Mouse (Mus musculus) embryonic facial prominence, embryonic 11.5 days (tissue): ENCODE results near the gene Gm45618. TPM values are rescaled to one million over a fixed set of nuclear protein-coding genes. Genes with fewer than 3 reads are reported as not detected.
A peak's percentile ranks its signal among the peaks of the same experiment; 100 is the strongest.

ENCODE experiments used
- ATAC-seq: fragments of 200-750 bp; cut with Nextera tagmentation; replicated peaks from 2 replicates; pipeline ENCODE4 v1.8.0; 2017; ENCODE audit warnings: low read depth; ENCODE audit not compliant: insufficient number of reproducible peaks, low FRiP score, low TSS enrichment
- DNase-seq: peaks from one replicate; pipeline ENCODE4 v3.0.0-alpha.2; 2015; ENCODE audit warnings: low spot score
- H3K27ac ChIP-seq: fragments of 300-500 bp; sonication (generic); replicated peaks from 2 replicates; pipeline ENCODE4 v1.5.1; 2014; ENCODE audit warnings: mild to moderate bottlenecking, low read depth, low read length, control low read depth
- H3K27me3 ChIP-seq: fragments of 300-500 bp; sonication (generic); 2 replicates; pipeline ENCODE4 v1.6.1; 2014; ENCODE audit warnings: mild to moderate bottlenecking, low read length, moderate library complexity, mixed read lengths; ENCODE audit not compliant: control insufficient read depth, insufficient read depth
- H3K36me3 ChIP-seq: fragments of 300-500 bp; sonication (generic); replicated peaks from 2 replicates; pipeline ENCODE4 v1.6.1; 2014; ENCODE audit warnings: low read depth, mild to moderate bottlenecking, low read length, moderate library complexity, mixed read lengths; ENCODE audit not compliant: control insufficient read depth, insufficient read depth
- H3K4me1 ChIP-seq: fragments of 300-500 bp; sonication (generic); 2 replicates; pipeline ENCODE4 v1.6.1; 2014; ENCODE audit warnings: low read length, mixed read lengths; ENCODE audit not compliant: control insufficient read depth, insufficient read depth
- H3K4me2 ChIP-seq: fragments of 300-500 bp; sonication (generic); 2 replicates; pipeline ENCODE4 v1.6.1; 2014; ENCODE audit warnings: low read depth, mild to moderate bottlenecking, control low read depth, low read length, moderate library complexity
- H3K4me3 ChIP-seq: fragments of 300-500 bp; sonication (generic); 2 replicates; pipeline ENCODE4 v1.5.1; 2014; ENCODE audit warnings: low read depth, low read length, control low read depth
- H3K9ac ChIP-seq: fragments of 300-500 bp; sonication (generic); replicated peaks from 2 replicates; pipeline ENCODE4 v1.6.1; 2014; ENCODE audit warnings: mild to moderate bottlenecking, control low read depth, low read length
- H3K9me3 ChIP-seq: fragments of 300-500 bp; sonication (generic); replicated peaks from 2 replicates; pipeline ENCODE4 v1.6.1; 2016; ENCODE audit warnings: mild to moderate bottlenecking, low read length, inconsistent platforms, mixed read lengths; ENCODE audit not compliant: control insufficient read depth
- WGBS: fragments of 180-500 bp; shearing (Covaris S2); extraction: QIAGEN DNeasy Blood & Tissue Kit; methylation state at CpG from one replicate; pipeline ENCODE4 v1.1.7; 2014; 5-methylcytosine and 5-hydroxymethylcytosine counted together
- polyA plus RNA-seq: library from polyadenylated mRNA; unstranded; fragments of >200 nt; fragmentation: Nextera tagmentation; extraction: Ambion mirVana; gene quantifications from 2 replicates; pipeline ENCODE4 v1.2.1, GENCODE M21; 2014

Gm45618 gene
- polyA plus RNA-seq, 1 experiment from 2014 or later, result not detected

DNA sequence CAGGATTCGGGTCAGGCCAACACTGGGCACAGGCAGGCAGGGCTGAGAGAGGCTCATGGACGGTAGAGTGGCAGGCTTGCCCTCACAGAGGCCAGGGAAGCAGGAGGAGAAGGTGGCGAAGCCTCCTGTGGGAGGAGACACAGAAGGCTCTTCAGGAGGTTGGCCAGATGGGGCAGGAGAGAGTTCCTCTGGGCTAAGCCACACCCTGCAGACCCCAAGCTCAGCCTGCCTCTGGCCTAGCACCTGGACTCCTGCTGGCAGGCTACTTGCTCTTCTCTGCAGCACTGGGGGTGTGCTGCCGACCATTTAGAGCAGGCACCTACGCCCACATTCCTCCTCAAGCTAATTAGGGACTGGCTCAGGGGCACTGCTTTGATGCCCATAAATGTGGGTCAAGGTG lies 36.1 kb downstream of the Gm45618 start:
- Histone ChIP-seq H3K4me1 (peaks cover 4% of the 10 kb centered on the region; the same call in 1 of the 2 replicates), H3K27ac (no peak overlapping the region), H3K4me3 (no peak overlapping the region), H3K9ac (no peak overlapping the region), H3K9me3 (no peaks in the 10 kb centered on the region), H3K27me3 (peaks cover 51% of the 10 kb centered on the region), H3K4me2 (no peak overlapping the region), H3K36me3 (no peaks in the 10 kb centered on the region)
- ATAC-seq, result no peak; the same call in 1 of the 2 replicates
- WGBS, result 23% methylated on average over 5 of the region's 5 CpGs
- DNase-seq, result no peak

DNA sequence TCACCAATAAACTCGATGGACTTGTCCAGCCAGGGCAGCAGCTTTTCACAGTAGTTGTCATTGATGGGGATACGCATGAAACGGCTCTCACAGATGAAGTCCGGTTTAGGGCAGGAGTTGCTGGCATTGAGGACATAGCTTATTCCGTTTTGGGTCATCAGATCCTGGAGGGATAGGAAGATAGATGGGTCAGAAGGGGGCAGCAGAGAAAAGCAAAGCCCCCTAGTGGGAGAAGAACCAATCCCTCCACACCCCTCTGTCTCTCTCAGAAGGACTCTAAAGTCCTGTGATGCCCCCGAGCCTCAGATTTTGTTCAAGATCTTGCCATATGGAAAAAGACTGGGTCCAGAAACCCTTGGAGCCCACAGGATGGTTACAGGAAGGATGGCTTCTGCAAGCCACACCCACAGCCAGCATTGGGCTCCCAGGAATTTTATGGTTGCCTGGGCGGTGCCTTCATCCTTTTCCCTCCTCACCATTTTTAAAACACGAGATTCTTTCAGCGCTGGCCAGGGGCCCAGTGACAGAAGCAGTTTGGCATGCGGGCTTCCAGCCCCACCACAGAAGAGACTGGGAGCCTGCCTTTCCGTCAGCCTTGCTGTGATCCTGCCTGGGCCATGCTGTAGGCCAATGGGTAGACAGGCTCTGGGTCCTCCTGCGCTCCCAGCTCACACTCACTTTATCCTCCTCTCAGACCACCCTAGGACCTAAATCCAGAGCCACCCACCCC lies 36.8 kb downstream of the Gm45618 start:
- Histone ChIP-seq H3K36me3 (no peaks in the 10 kb centered on the region), H3K4me3 (no peak overlapping the region), H3K9me3 (no peaks in the 10 kb centered on the region), H3K27ac (no peak overlapping the region), H3K4me1 (peaks cover 4% of the 10 kb centered on the region; the same call in 1 of the 2 replicates), H3K27me3 (peaks cover 47% of the 10 kb centered on the region), H3K4me2 (no peak overlapping the region), H3K9ac (no peak overlapping the region)
- ATAC-seq, result no peak; the same call in 1 of the 2 replicates
- no peak for DNase-seq
- 28% methylated on average over 12 of the region's 12 CpGs for WGBS

DNA sequence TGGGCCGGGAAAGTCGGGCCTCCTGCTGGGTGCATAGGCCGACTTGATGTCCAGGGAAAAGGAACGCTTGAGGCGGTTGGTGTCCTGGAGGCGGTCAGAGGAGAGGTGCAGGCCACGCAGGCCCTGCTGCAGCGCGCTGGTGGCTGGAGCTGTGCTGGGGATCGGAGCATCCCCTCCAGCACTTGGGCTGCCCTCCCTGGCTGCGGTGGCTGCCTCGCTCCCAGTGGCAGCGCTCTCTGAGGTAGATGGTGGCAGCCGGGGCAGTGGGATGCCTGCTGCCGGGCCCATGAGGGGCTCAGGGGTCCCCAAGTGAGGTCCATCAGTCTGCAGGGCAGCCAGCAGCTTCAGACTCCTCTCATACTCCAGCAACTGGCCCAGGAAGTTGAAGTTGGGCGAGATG lies 37.9 kb downstream of the Gm45618 start:
- H3K27me3 ChIP-seq, result peaks cover 43% of the 10 kb centered on the region
- peak overlapping the region; percentile 56 for H3K4me2 ChIP-seq
- peak overlapping the region; percentile 30 for H3K4me3 ChIP-seq
- H3K36me3 ChIP-seq, result no peaks in the 10 kb centered on the region
- WGBS, result 11% methylated on average over 16 of the region's 16 CpGs
- no peaks in the 10 kb centered on the region for H3K9me3 ChIP-seq
- no peak overlapping the region; the same call in 1 of the 2 replicates for H3K9ac ChIP-seq
- DNase-seq (no peak), ATAC-seq (no peak)
- H3K4me1 ChIP-seq, result peaks cover 4% of the 10 kb centered on the region; the same call in 1 of the 2 replicates
- no peak overlapping the region for H3K27ac ChIP-seq

DNA sequence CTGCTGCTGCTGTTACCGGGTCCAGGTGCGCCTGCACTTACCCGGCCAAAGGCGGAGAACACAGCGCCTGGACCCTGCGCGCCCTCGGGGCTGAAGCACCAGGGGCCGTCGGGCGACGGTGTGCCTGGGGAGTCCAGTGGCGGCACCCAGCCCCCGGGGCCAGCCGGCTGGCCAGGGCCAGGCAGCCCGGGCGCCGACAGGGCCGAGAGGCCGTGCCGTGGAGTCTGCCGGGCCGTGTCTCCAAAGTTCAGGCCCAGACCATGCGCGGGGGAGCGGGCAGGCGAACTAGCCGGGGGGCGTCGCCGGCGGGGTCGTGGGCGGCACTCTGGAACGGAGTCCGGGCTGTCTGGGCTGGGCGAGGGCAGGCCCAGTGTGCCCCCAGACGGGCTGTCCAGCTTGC lies 38.4 kb downstream of the Gm45618 start:
- peaks cover 43% of the 10 kb centered on the region for H3K27me3 ChIP-seq
- peak overlapping the region; percentile 56 for H3K4me2 ChIP-seq
- WGBS, result 2% methylated on average over 24 of the region's 38 CpGs
- ATAC-seq, result no peak
- no peak for DNase-seq
- no peak overlapping the region for H3K27ac ChIP-seq
- H3K36me3 ChIP-seq, result no peaks in the 10 kb centered on the region
- peak overlapping the region; percentile 51 for H3K9ac ChIP-seq
- H3K9me3 ChIP-seq, result no peaks in the 10 kb centered on the region
- H3K4me3 ChIP-seq, result peak overlapping the region; percentile 30
- H3K4me1 ChIP-seq, result peaks cover 4% of the 10 kb centered on the region; the same call in 1 of the 2 replicates

DNA sequence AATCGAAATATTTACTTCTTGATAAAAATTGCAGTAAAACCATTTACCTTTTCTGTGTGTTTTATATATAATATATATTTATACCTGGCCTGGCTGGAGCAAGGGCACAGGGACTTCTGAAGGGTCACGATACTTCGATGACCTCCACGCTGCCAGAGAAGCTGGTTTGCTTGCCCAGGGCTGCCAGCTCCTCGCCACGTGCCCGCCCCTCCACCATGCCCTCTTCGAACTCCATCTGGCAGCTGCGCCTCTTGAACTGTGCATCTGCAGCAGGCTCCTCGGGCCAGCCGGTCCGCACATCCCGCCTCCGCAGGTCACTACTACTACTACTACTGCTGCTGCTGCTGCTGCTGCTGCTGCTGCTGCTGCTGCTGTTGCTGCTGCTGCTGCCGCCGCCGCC lies 38.8 kb downstream of the Gm45618 start:
- Histone ChIP-seq H3K36me3 (no peaks in the 10 kb centered on the region), H3K4me1 (peaks cover 4% of the 10 kb centered on the region; the same call in 1 of the 2 replicates), H3K9me3 (no peaks in the 10 kb centered on the region), H3K27ac (no peak overlapping the region), H3K27me3 (peaks cover 43% of the 10 kb centered on the region), H3K4me3 (peak overlapping the region; percentile 30), H3K4me2 (peak overlapping the region; percentile 56), H3K9ac (no peak overlapping the region)
- 20% methylated on average over 14 of the region's 17 CpGs for WGBS
- ATAC-seq, result no peak
- DNase-seq, result no peak

DNA sequence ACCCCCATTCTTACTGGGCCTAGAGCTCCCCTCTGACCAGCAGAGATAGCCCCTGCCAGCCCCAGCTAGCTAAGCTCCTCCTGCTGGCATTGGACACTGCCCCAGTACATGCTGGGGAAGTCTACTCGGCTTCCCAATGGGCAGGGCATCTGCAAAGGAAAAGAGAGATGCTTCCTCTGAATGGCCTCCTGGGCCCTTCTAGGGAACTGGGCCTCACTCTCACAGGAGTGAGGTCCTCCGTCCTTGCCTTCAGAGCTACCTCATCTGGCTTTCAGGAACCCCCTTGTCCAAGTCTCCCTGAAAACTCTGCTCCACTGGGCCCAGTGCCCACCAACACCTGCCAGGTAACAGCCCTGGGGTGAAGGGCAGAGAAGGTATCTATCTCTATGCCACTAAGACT lies 39.7 kb downstream of the Gm45618 start:
- no peak overlapping the region for H3K4me3 ChIP-seq
- H3K27ac ChIP-seq, result no peak overlapping the region
- peaks cover 4% of the 10 kb centered on the region; the same call in 1 of the 2 replicates for H3K4me1 ChIP-seq
- 59% methylated on average over 2 of the region's 2 CpGs for WGBS
- H3K4me2 ChIP-seq, result no peak overlapping the region
- no peak overlapping the region for H3K9ac ChIP-seq
- H3K27me3 ChIP-seq, result peaks cover 43% of the 10 kb centered on the region
- no peaks in the 10 kb centered on the region for H3K9me3 ChIP-seq
- DNase-seq, result no peak
- ATAC-seq, result no peak
- H3K36me3 ChIP-seq, result no peaks in the 10 kb centered on the region

DNA sequence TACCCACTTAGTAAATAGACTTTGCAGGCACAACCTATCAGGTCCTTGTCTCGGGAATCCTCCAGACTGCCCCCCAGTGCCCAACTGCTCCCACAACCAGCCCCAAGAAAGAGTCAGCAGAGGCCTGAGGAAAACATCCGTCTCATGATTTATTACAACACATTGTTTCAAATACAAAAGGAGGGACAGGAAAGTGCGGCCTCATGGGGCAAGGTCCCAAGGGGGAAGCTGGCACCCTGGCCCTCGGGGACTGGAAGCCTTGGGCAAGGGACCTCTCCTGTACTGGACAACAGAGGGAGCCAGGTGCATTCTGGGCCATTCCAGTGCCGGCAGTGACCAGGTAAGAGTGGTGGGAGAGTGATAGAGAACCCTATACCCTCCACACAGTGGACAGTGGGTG lies 41.2 kb downstream of the Gm45618 start:
- H3K27me3 ChIP-seq, result peaks cover 37% of the 10 kb centered on the region
- WGBS, result 57% methylated on average over 5 of the region's 5 CpGs
- H3K36me3 ChIP-seq, result no peaks in the 10 kb centered on the region

DNA sequence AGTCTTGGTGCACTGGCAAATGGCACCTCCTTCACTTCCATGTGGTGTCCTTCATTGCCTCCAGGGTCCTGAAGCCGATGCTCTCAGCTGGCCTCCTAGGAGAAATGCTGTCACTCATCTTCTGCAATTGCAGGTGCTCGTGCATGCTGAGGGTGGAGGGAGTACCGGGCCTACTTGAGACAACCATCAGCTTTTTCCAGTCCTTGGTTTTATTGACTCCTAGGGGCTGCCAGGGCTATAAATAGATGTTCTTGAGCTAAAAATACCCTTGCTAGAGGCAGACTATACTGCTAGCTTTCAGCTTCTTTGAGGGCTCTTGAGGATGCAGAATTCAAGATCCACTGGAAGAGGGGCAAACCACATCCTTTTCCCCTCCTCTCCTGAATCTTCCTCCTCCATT lies 43.4 kb downstream of the Gm45618 start:
- H3K9ac ChIP-seq, result no peak overlapping the region
- WGBS, result 79% methylated on average over 3 of the region's 3 CpGs

More for the DNA sequence above, 41.2 kb downstream of the Gm45618 start:
- H3K4me3 ChIP-seq, result no peak overlapping the region
- no peak for ATAC-seq
- no peak overlapping the region for H3K27ac ChIP-seq
- no peak for DNase-seq
- H3K9ac ChIP-seq, result no peak overlapping the region
- H3K4me2 ChIP-seq, result no peak overlapping the region
- H3K9me3 ChIP-seq, result no peaks in the 10 kb centered on the region
- peaks cover 4% of the 10 kb centered on the region; the same call in 1 of the 2 replicates for H3K4me1 ChIP-seq

More for the DNA sequence above, 43.4 kb downstream of the Gm45618 start:
- DNase-seq, result no peak
- Histone ChIP-seq H3K4me2 (no peak overlapping the region), H3K9me3 (no peaks in the 10 kb centered on the region), H3K27me3 (peaks cover 15% of the 10 kb centered on the region), H3K4me1 (no peaks in the 10 kb centered on the region), H3K27ac (no peak overlapping the region), H3K4me3 (no peak overlapping the region), H3K36me3 (no peaks in the 10 kb centered on the region)
- no peak for ATAC-seq
